Mouse (Mus musculus): Measurements from ENCODE around the gene Pigg.

- no peak for TF ChIP-seq POLR2A (IDR thresholded peaks at IDR 0.05; ENCODE audit: insufficient read depth, low read depth, low read length)
- no peak for TF ChIP-seq CTCF (IDR thresholded peaks at IDR 0.05; ENCODE audit: insufficient read depth, low read depth, low read length)
Measured at GRCm38 (mm10) chr5:108349511-108350148, 37.2 kb downstream of the Pigg start.

Data from olfactory bulb, adult 2 months (tissue).